Mouse (Mus musculus) liver, postnatal 0 days (tissue): ENCODE measurements around the gene Gm20388.

ENCODE experiments used
- CTCF ChIP-seq: sonication (generic); IDR thresholded peaks from 2 replicates; pipeline ENCODE4 v1.5.1; 2016; ENCODE audit warnings: antibody characterized with exemption, low read depth
- EP300 ChIP-seq: IDR thresholded peaks from 2 replicates; pipeline ENCODE4 v1.6.1; 2016; ENCODE audit warnings: antibody characterized with exemption, low read depth, mild to moderate bottlenecking

DNA sequence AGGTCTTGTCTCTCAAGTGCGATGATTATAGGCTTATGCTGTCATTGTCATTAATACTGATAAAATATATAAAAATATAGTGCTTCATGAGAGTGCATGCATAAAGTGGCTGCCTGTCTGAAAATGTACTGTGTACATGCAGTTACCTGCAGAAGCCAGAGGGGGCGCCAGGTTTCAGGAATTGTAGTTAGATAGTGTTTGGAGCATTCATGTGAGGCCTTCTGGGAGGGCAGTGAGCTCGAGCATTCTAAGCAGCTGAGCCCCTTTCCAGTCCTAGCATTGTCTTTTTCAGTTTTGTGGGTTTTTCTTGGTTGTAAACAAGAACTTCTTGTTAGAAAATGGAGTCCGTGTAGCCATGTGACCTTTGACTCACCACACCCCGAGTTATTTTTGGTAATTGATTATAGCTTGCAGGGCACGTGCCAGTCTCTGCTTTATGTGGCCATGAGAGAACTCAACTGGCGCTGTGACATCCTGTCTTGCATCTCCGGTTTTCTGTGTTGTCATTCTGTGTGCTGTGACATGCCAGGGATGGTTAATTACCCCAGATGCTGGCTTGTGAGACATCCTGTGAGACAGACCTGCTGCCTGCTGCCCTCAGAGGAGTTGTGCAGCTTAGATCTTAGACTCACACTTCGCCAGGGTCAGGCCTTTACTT, 3474.4 kb downstream of the Gm20388 start:
- peak; percentile 79 for TF ChIP-seq CTCF
- TF ChIP-seq EP300: no peak
